8 mouse cellular contexts compared by ENCODE assay signal in genomic region chr2:26121541-26122083, GRCm38 (mm10). TPM values are rescaled to one million over a fixed set of nuclear protein-coding genes. Genes with fewer than 3 reads are reported as not detected.
A peak's percentile ranks its signal among the peaks of the same experiment; 100 is the strongest.
DNase-seq lines count a peak whose midpoint lies in the region; ATAC-seq lines count a peak whose summit lies in the region.

No protein-coding gene starts in this region.

- no peaks in the 10 kb centered on the region for H3K9me3 ChIP-seq in kidney, embryonic 15.5 days (replicated peaks)
- H3K9me3 ChIP-seq in embryonic facial prominence, embryonic 12.5 days: no peaks in the 10 kb centered on the region
- H3K9me3 ChIP-seq in hindbrain, embryonic 15.5 days: no peaks in the 10 kb centered on the region
- no peaks in the 10 kb centered on the region for H3K9me3 ChIP-seq in midbrain, embryonic 14.5 days (ENCODE audit: control insufficient read depth, low read length)

- peak overlapping the region; percentile 99 for H3K4me2 ChIP-seq in kidney, embryonic 15.5 days
- peak overlapping the region; percentile 84 for H3K4me2 ChIP-seq in embryonic facial prominence, embryonic 12.5 days (replicated peaks)
- peak overlapping the region; percentile 97 for H3K4me2 ChIP-seq in hindbrain, embryonic 15.5 days
- peak overlapping the region; percentile 95 for H3K4me2 ChIP-seq in midbrain, embryonic 14.5 days (ENCODE audit: low read length)

- H3K9ac ChIP-seq in kidney, embryonic 15.5 days: peak overlapping the region; percentile 71
- no peak overlapping the region for H3K9ac ChIP-seq in embryonic facial prominence, embryonic 12.5 days
- H3K9ac ChIP-seq in hindbrain, embryonic 15.5 days: peak overlapping the region; percentile 56; the same call in 1 of the 2 replicates
- H3K9ac ChIP-seq in midbrain, embryonic 14.5 days (replicated peaks; ENCODE audit: low read length): no peak overlapping the region; the same call in 1 of the 2 replicates

- H3K27me3 ChIP-seq in kidney, embryonic 15.5 days: peaks cover 21% of the 10 kb centered on the region
- peaks cover 42% of the 10 kb centered on the region for H3K27me3 ChIP-seq in embryonic facial prominence, embryonic 12.5 days
- peaks cover 8% of the 10 kb centered on the region for H3K27me3 ChIP-seq in hindbrain, embryonic 15.5 days
- H3K27me3 ChIP-seq in midbrain, embryonic 14.5 days (ENCODE audit: control insufficient read depth, insufficient read depth, low read length): peaks cover 36% of the 10 kb centered on the region

- no peak for ATAC-seq in kidney, embryonic 15.5 days (replicated peaks; ENCODE audit: low FRiP score)
- ATAC-seq in embryonic facial prominence, embryonic 12.5 days (ENCODE audit: insufficient number of reproducible peaks, insufficient read depth, low FRiP score, low TSS enrichment): no peak
- no peak for ATAC-seq in hindbrain, embryonic 15.5 days (ENCODE audit: low FRiP score, low read depth)
- no peak for ATAC-seq in midbrain, embryonic 14.5 days (ENCODE audit: low FRiP score, low TSS enrichment)

- peak overlapping the region; percentile 82 for H3K4me3 ChIP-seq in kidney, embryonic 15.5 days (replicated peaks)
- peak overlapping the region; percentile 77 for H3K4me3 ChIP-seq in embryonic facial prominence, embryonic 12.5 days
- peak overlapping the region; percentile 64 for H3K4me3 ChIP-seq in hindbrain, embryonic 15.5 days
- H3K4me3 ChIP-seq in midbrain, embryonic 14.5 days (replicated peaks; ENCODE audit: low read depth, low read length): peak overlapping the region; percentile 63

- DNase-seq in kidney, adult 11 months: no peak
- no peak for DNase-seq in midbrain, embryonic 14.5 days
- no peak for DNase-seq in natural killer cell, adult 2 months (ENCODE audit: low spot score in 2 of 2)
- no peak for DNase-seq in layer of hippocampus, adult 11-12 months (ENCODE audit: low spot score)
- no peak for DNase-seq in cerebellum, adult 11 months

- no peaks in the 10 kb centered on the region for H3K36me3 ChIP-seq in kidney, embryonic 15.5 days
- no peaks in the 10 kb centered on the region for H3K36me3 ChIP-seq in embryonic facial prominence, embryonic 12.5 days
- no peaks in the 10 kb centered on the region for H3K36me3 ChIP-seq in hindbrain, embryonic 15.5 days
- H3K36me3 ChIP-seq in midbrain, embryonic 14.5 days (ENCODE audit: control insufficient read depth, insufficient read depth, low read length): no peaks in the 10 kb centered on the region

- WGBS in kidney, embryonic 15.5 days: 19% methylated on average over 17 of the region's 17 CpGs
- 19% methylated on average over 17 of the region's 17 CpGs for WGBS in embryonic facial prominence, embryonic 12.5 days
- 19% methylated on average over 17 of the region's 17 CpGs for WGBS in hindbrain, embryonic 15.5 days
- WGBS in midbrain, embryonic 14.5 days: 16% methylated on average over 17 of the region's 17 CpGs

- H3K4me1 ChIP-seq in kidney, embryonic 15.5 days: peaks cover 37% of the 10 kb centered on the region
- peaks cover 14% of the 10 kb centered on the region for H3K4me1 ChIP-seq in embryonic facial prominence, embryonic 12.5 days
- H3K4me1 ChIP-seq in hindbrain, embryonic 15.5 days (replicated peaks): peaks cover 38% of the 10 kb centered on the region
- peaks cover 7% of the 10 kb centered on the region; the same call in 1 of the 2 replicates for H3K4me1 ChIP-seq in midbrain, embryonic 14.5 days (ENCODE audit: control insufficient read depth, insufficient read depth, low read length)

- H3K27ac ChIP-seq in kidney, embryonic 15.5 days: no peak overlapping the region
- H3K27ac ChIP-seq in embryonic facial prominence, embryonic 12.5 days: no peak overlapping the region
- no peak overlapping the region for H3K27ac ChIP-seq in hindbrain, embryonic 15.5 days (replicated peaks)
- H3K27ac ChIP-seq in midbrain, embryonic 14.5 days (replicated peaks; ENCODE audit: low read depth, low read length): no peak overlapping the region

RNA-seq across cellular contexts. Expression of gene Nacc2, which starts 1.4 kb away (rescaled TPM):
- polyA plus RNA-seq in kidney, embryonic 15.5 days (2015; fragmentation: Nextera tagmentation; extraction: Ambion mirVana): 8.7 and 10.5 TPM in 2 replicates
- polyA plus RNA-seq in embryonic facial prominence, embryonic 12.5 days (2016; fragmentation: Nextera tagmentation; extraction: Ambion mirVana): 6.8 and 7.7 TPM in 2 replicates
- 18.0 and 21.3 TPM in 2 replicates for polyA plus RNA-seq in hindbrain, embryonic 15.5 days (2015; fragmentation: Nextera tagmentation; extraction: Ambion mirVana)
- 8.2 and 10.3 TPM in 2 replicates for polyA plus RNA-seq in midbrain, embryonic 14.5 days (2014; fragmentation: Nextera tagmentation; extraction: Ambion mirVana)

Comparison
In these comparisons a context has a peak if more than half of its experiments do, and no peak if none do; other contexts are left out.
1. H3K9ac ChIP-seq: peak in kidney, embryonic 15.5 days (single experiment) and hindbrain, embryonic 15.5 days (single experiment); none in embryonic facial prominence, embryonic 12.5 days (single experiment) and midbrain, embryonic 14.5 days (single experiment).
2. Peak in every context shown above with its lines, with median percentiles within 50 percentile points of each other: H3K4me2 ChIP-seq and H3K4me3 ChIP-seq.